Mouse (Mus musculus) left cerebral cortex, postnatal 25 days (tissue): Measurements from ENCODE around the gene Smc5. TPM values are rescaled to one million over a fixed set of nuclear protein-coding genes. Genes with fewer than 3 reads are reported as not detected.

Source experiments
- total RNA-seq, 2 experiments: library from RNA; stranded (reverse); gene quantifications; 2 replicates each; pipeline ENCODE4 v1.2.3; 2021

The Smc5 gene
- total RNA-seq, 2 experiments from 2014 or later = 32.2 to 34.4 TPM

Other genes with a start within 250 kb of the Smc5 start
- 100 to 1,000 TPM; 199 to 208 TPM for gene Klf9, start 132.7 kb downstream of the Smc5 start, total RNA-seq
- 1 to 10 TPM; 1.0 to 1.2 TPM for gene Mamdc2, start 174.5 kb upstream of the Smc5 start, total RNA-seq